Mouse (Mus musculus) bone marrow macrophage, adult 2 months (primary cell): ENCODE data around the gene Pgm1. TPM values are rescaled to one million over a fixed set of nuclear protein-coding genes. Genes with fewer than 3 reads are reported as not detected.

Source experiments
- H3K27ac ChIP-seq: 2 replicates; pipeline ENCODE4 v1.5.1; 2012; ENCODE audit warnings: low read depth, low read length; ENCODE audit not compliant: insufficient read depth
- H3K4me1 ChIP-seq: 2 replicates; pipeline ENCODE4 v1.6.1; 2012; ENCODE audit warnings: low read length; ENCODE audit not compliant: control insufficient read depth, insufficient read depth
- H3K4me3 ChIP-seq: 2 replicates; pipeline ENCODE4 v1.5.1; 2012; ENCODE audit warnings: mild to moderate bottlenecking, low read length, moderate library complexity; ENCODE audit not compliant: insufficient read depth
- CTCF ChIP-seq: IDR thresholded peaks from 2 replicates; pipeline ENCODE4 v1.5.1; 2012; ENCODE audit warnings: low read depth, mild to moderate bottlenecking, low read length, moderate library complexity
- POLR2A ChIP-seq: IDR thresholded peaks from 2 replicates; pipeline ENCODE4 v1.6.1; 2012; ENCODE audit warnings: mild to moderate bottlenecking, low read depth, low read length, borderline replicate concordance
- polyA plus RNA-seq: library from polyadenylated mRNA; stranded (reverse); fragments of >200 nt; gene quantifications from 2 replicates; pipeline ENCODE4 v1.2.4, GENCODE M21; 2012; ENCODE audit not compliant: missing spikeins, insufficient read depth, insufficient read length

The Pgm1 gene
- polyA plus RNA-seq, 1 experiment: 18.2 TPM

- no peak for TF ChIP-seq CTCF
Observed at GRCm38 (mm10) chr4:100032608-100033007, 103.4 kb downstream of the Pgm1 start.

DNA sequence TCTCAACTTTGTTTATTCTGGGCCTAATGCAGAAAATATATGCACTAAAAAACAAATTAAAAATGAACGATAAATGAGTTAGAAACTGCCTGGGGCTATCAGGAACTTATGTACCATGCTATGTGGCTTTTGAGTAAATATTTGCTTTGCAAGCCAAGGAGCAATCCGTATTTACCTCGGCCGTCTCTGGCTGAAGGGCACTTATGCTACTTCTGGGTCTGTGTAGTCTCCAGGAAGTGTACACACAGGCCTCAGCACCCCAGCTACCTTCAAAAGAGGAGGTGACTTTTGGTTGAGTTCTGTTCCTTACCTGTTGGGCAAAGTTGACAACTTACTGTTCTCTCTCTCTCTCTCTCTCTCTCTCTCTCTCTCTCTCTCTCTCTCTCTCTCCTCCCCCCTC is 104.7 kb downstream of the Pgm1 start:
- no peak overlapping the region for H3K4me3 ChIP-seq
- H3K27ac ChIP-seq: no peak overlapping the region
- H3K4me1 ChIP-seq: no peaks in the 10 kb centered on the region
- TF ChIP-seq CTCF (no peak), POLR2A (no peak)

More at GRCm38 (mm10) chr4:100032608-100033007, 103.4 kb downstream of the Pgm1 start:
- Histone ChIP-seq H3K4me3 (no peak overlapping the region), H3K4me1 (no peaks in the 10 kb centered on the region), H3K27ac (no peak overlapping the region)

GRCm38 (mm10) chr4:100034971-100035370 is 105.8 kb downstream of the Pgm1 start:
- TF ChIP-seq CTCF (no peak), POLR2A (no peak)
- H3K4me1 ChIP-seq: no peaks in the 10 kb centered on the region
- no peak overlapping the region for H3K4me3 ChIP-seq
- H3K27ac ChIP-seq: no peak overlapping the region

DNA sequence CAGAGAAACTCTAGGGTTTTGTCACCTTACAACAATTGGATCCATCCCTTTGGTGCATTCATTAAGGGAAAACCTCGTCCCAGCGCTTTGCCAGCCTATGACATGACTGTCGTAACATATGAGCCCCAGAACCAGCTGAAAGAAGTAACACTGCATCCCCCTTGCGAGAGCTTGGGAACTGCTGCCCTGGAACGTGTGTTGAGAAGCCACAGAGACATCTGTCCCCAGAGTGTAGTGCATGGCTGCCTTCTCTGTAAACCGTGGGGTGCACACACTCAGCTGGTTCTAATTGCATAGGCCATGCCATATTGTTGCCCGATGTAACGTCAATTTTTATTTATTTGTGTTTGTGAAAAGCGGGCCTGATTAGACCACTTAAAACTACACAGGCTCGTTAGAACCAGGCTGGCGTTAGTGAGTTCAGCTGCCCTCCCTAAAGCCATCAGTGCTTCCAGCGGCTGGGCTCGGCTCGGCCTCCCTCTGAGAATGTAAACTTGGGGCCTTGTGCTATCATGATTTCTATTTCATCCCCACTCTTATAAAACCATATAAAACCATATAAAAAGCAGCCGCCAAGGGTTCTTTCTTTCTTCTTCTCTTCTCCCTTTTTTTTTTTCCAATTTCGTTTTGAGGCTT is 106.8 kb downstream of the Pgm1 start:
- H3K4me3 ChIP-seq: no peak overlapping the region
- H3K4me1 ChIP-seq: no peaks in the 10 kb centered on the region
- no peak overlapping the region for H3K27ac ChIP-seq
- no peak for TF ChIP-seq CTCF
- TF ChIP-seq POLR2A: no peak

Other genes starting within 250 kb of the Pgm1 start
- 12.9 and 13.3 TPM in 2 replicates for gene Alg6, start 213.8 kb upstream of the Pgm1 start, polyA plus RNA-seq
- gene Efcab7, start 100.2 kb upstream of the Pgm1 start, polyA plus RNA-seq: 3.6 and 5.7 TPM in 2 replicates
- gene Itgb3bp, start 399 bp downstream of the Pgm1 start, polyA plus RNA-seq: 6.6 and 7.8 TPM in 2 replicates
- not detected in 2 replicates for gene Ror1, start 166.4 kb downstream of the Pgm1 start, polyA plus RNA-seq